Mouse (Mus musculus) cerebral cortex, adult 2 months (tissue): ENCODE data around the gene S100a2.

Source experiments
- WGBS: fragments of 180-500 bp; shearing (Covaris S2); methylation state at CpG from one replicate; pipeline ENCODE4 v1.1.7; 2018; 5-methylcytosine and 5-hydroxymethylcytosine counted together

Gene S100a2

DNA sequence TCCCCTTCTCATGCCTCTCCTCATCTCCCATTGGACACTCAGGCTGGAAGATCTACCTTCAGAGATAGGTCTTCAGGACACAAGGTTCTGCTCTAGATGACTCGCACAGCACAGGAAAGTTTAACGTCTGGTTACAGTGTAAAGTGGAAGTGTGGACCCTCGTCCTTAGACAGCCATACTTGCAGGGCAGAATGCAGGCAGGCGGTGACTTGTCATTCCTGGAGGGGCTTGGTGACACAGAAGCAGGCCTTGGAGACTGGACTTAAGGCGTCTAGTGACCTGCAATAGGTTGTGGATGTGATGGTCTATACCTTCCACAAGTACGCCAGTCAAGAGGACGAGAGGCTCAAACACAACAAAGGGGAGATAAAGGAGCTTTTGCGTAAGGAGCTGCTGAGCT, at the start of gene S100a2:
S100a2 (plus strand) TSS at position 301 of the 400 bp plus-strand sequence.
- WGBS = 94% methylated on average over 8 of the region's 8 CpGs

DNA sequence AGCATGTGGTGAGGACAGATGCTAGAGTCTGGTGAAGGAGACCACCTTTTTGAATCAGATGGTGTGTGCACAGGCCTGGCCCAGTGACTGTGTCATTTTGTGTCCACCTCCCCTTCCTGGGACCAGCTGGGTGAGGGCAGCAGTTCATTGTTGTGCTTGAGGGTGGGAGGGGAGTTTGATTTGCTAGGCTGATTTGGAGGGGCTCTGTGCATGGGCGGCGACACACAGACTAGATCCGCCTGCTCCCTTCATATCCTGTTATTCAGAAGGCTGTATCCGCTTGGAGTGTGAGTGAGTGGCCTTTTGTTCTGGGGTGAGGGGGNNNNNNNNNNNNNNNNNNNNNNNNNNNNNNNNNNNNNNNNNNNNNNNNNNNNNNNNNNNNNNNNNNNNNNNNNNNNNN, 49.1 kb upstream of the S100a2 start:
- 65% methylated on average over 4 of the region's 4 CpGs for WGBS

DNA sequence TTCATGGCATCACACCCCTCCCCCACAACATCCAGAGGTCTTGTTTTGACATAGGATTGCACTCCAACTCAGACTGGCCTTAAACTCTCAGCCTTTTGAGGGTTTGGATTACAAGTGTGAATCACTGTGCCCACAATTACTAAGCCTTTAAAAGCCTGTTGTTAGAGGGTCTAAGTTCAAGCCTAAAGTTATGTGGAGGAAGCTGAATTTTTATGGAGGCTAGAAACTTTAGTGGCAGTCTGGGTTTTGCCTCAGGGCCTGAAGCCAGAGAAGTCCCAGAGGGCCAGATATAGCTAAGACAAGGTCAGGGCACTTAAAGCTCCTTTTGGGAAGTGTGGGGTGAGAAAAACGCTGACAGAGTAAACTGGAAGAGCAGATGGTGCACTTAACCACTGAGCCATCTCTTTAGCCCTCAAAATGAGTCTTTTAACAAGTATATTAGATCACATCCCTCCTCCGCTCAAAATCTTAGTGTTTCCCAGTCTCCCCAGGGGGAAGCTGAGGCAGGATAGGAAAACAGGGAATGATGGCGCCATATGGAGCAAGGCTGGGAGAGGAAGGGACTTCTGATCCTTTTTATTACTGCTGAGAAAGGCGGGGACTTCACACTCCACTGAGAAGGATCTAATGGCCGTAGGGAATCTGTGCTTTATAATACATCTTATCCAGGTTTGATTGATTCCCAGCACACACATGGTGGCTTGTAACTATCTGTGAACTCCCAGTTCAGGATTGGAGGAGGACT, 40.2 kb upstream of the S100a2 start:
- WGBS = 82% methylated on average over 5 of the region's 5 CpGs

DNA sequence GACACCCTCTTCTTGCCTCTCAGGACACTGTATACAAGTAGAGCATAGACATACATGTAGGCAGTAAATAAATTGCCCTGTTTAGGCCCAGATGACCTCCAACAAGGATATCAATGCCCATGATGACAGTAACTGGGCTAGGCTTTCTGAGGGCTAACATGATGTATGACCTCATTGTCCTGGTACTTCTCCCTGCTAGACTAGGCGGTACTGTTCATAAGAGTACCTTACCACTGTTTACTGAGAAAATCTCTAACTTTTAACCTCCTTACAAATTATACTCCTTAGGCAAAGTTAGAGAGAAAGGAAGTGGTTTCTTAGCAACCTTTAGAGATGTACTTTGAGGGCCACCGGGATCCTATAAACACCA, 39.6 kb upstream of the S100a2 start:
- WGBS = 81% methylated on average over 2 of the region's 2 CpGs

DNA sequence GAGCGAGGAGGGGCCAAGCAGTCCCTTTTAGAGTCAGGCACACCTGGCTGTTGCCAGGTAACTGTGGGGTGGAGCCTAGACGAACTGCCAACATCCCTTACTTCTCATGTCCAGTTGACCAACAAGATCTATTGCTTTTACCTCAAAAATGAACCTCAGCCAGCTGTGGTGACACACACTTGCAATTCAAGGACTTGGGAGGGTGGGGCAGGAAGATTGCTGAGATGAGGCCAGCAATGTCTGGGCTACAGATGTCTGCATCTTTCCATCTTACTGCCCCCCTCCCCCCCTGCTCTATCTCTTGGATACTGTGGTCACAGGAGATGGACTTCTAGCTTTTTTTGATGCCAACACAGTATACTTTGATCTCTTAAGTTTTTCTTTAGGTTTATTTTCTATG, 37.8 kb upstream of the S100a2 start:
- WGBS = 88% methylated on average over 2 of the region's 2 CpGs

DNA sequence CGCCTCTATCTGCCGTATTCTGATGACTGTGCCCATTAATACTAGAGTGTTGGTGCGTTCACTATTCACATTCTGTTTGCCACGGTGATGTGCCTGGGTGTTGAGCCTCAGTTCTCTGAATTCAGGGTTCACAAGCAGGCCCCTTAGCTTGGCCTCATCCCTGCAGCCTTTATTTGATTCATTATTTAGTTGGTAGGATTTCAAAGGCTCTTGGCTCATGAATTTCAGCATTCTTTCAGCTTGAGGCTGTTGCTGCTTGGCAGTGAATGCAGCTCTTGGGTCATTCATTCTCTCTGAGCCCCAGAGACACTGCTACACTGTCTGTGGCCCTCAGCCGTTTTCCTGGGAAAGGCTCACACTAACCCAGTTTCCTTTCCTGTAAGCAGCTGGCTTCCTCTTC, 34.1 kb upstream of the S100a2 start:
- WGBS = 56% methylated on average over 5 of the region's 5 CpGs

DNA sequence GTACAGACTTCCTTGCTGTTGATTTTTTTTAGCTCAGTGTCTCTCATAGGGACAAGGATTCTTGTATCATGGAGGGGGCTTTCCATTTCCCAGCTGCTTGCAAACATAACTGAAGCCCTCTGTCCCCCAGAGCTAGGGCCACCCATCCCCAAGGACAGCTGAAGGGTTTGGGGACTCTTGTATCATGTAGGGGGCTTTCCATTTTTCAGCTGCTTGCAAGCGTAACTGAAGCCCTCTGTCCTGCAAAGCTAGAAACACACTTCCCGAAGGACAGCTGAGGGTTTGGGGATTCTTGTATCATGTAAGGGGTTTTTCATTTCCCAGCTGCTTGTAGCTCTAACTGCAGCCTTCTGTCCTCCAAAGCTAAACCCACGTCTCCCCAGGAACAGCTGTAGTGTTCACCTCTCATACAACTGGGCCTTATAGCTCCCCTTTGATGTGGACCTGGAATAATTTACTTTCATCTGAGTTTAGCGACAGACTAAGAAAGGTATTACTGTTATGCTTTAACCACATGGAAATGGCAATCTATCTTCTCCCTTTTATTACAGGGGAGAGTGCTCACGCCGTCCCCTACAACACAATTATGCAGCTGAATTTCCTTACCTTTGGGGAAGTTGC, 29.9 kb upstream of the S100a2 start, which contains the start of gene S100a3:
S100a3 (plus strand) TSS at position 571 of the 621 bp plus-strand sequence.
- WGBS = 88% methylated on average over 6 of the region's 6 CpGs

DNA sequence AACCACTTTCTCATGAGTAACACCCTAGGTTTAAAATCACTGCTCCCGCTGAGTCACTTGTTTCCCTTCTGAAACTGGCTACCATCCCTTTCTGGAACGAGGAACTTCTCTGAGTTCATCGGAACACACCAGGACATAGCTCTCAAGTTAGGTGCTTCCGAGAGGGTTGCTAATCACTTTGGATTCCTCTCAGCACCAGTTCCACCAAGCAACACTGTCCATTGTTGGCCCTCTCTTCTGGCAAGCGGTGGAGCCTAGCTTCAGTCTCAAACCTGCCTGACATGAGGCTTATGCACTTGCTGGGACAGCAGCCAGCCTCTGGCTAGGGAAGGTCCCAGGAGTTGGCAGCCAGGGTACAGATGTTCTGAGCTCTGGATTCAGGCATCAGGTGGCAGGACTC, 15.4 kb upstream of the S100a2 start:
- 59% methylated on average over 5 of the region's 5 CpGs for WGBS

DNA sequence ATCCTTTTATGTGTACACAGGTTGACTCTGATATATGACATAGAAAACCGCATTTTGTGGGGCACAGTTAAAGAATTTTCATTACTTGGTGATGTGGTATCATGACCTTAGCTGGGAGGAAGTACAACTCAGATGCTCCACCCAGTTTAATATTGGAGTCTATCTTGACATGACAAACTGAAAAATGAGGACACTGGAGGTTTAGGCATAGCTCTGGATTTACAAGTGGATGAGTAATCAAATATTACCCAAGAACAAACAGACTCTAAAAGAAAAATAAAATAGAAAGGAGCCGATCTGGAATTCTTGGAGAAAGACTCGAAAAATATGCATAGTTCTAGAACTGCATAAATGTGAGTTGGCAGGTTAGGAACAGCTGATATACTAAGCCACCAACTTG, 14.7 kb upstream of the S100a2 start:
- WGBS = 72% methylated on average over 3 of the region's 3 CpGs

DNA sequence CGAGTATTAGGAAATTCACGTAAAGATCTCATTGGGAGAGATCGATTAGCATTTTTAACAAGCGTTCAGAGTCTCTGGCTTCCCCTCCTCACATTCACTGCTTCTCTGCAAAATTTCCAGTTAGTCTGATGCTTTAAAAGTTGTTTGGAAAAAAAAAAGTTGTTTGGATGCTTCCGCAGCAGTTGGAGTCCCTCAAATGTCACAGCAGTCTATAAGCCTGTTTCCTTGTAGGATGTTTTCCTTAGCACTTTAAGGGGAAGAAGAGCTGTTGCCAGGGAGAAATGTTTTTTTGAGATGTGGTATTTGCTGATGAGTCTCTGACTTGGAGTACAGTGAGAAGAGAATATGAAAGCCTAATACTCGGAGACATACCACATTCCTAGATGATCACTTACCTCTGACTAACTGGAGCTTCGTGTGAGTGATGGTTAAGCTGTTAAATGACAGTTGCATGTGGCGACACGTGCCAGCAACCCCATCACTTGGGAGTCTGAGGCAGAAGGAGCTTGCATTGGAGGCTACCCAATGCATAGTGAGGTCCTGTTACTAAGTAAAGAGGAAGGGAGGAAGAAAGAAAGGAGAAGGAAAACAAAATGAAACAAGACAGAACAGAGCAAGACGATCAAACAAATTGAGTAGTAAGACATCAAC, 13.6 kb upstream of the S100a2 start:
- 48% methylated on average over 10 of the region's 10 CpGs for WGBS

DNA sequence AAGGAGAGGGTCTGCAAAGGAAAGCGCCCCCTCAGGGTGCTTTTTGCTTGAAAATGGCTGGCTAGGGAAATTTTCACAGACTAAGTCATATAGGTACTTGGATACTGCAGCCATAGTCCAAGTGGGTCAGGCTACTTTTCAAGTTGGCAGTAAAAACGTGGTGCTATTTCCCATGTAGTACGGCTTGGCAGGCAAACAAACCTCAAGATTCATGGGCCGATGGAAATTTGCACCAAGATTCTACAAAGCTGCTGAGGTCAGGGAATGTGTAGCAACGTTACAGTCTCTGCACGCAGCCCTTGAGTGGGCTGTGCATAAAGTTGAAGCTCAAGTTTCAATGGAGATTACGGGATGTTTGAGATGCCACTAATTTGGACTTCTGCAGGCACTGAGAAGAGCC, 10.6 kb upstream of the S100a2 start:
- WGBS = 63% methylated on average over 7 of the region's 7 CpGs

DNA sequence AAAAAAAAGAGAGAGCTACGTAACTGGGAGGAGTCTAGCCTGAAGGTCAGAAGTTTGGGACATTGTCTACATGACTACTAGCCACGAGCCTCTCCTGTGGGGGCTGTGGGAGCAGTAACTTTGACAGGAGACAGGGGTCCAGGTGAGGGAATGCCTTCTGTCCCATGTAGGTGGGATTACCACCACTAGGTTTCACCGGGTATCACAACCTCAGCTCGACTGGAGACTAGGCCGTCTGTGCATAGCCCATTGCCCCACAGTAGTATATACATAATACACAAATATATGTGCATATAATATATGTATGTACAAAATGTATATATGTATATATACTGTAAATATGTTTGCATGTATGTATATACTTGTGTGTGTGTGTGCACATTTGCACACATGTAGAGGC, 8.9 kb upstream of the S100a2 start:
- WGBS = 95% methylated on average over 5 of the region's 5 CpGs

DNA sequence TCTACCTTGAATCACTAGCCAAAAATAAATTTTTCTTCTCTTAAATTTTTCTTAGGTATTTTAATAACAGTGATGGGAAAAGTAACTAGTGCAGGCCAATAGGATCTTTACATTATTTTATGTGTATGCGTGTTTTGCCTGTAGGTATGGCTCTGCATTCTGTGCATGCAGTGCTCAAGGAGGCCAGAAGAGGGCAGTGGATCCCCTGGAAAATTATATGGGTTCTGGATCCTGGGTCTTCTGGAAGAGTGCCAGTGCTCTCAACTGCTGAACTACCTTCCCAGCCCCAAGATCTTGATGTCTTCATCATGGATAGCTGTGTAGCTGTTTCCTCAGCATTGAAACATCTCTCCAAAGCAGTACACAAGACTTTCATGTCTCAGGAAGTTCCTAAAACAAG, 7.9 kb upstream of the S100a2 start:
- WGBS = 97% methylated on average over 1 of the region's 1 CpGs

DNA sequence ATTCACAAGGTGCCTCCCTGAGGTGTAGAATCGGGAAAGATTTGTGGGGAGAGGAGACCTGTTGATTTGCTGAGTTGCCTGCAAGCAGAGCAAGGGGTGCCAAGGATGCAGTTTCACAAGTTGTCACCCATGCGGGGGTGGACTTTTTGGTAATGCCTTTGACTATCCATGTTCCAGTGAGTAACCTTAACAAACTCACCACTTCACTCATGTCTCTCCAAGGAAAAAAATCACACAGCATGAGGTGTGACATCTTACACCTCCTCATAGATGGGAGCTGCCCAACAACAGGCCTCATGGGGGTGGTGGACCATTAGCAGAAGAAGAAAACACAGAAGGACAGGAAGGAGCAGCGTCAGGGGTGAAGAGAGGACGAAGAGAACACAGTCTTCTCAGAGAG, 7.5 kb upstream of the S100a2 start:
- WGBS = 80% methylated on average over 4 of the region's 4 CpGs

DNA sequence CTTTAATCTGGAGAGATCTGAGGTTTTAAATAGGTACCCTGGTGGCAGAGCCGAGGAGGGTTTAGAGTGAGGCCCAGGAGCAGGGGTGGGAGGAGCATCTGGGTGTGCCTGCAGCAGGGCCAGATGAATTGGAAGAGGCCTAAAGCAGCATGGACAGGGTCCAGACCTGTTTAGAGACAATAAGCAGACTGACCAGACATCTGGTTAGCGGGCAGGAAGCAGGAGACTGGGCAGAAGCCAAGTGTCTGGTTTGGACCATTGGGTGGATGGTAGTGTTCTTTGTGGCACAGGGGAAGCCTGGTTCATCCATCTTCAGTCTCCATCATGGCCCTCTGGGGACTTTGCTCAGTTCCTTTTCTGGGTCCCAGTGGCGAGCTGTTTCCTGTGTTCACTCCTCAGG, 6.2 kb upstream of the S100a2 start:
- 56% methylated on average over 3 of the region's 3 CpGs for WGBS

DNA sequence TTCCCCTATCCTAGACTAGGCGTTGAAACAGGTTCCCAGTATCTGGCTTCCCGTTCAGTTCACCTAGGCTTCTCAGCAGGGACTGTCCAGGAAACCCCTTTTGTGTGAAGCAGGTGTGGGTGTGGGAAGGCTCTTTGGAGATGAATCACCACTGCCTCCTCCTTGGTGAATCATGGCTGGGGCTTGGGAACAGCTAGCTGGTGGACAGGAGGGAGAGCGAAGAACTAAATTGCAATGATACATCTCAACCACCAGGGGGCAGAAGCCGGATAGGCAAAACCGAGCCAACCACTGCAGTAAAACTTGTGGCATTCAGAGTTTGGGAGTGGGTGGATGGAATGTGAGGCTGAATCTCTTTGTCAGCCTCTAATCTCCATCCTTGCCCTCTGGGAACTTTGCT, 4.5 kb upstream of the S100a2 start:
- WGBS = 19% methylated on average over 5 of the region's 5 CpGs

DNA sequence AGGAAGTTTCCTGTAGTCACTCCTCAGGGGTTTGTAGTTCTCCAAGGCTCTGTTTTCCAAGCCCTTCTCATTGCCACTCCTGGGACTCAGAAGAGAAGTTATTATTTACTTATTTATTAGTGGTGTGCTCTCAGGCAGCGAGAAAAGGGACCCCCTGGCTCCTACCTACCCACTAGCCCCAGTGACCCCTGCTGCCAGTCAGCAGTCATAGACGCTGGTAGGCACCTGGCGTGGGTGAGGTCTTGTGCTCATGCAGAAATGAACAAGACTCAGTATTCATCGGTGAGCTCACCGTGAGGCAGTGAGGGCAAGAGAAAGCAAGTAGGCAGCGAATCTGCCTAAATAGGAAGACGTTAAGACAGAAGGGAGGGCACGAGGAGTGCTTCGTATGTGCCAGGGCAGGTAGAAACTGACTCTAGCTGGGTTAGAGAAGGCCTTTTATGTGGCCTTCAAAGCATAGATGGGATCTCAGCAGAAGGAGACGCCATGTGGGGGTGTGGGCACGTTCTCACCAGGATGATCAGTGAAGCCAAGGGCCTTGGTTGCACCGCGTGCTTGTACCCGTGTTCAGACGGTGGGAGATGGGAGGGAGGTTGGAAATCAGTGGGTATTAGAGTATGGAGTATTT, 3.9 kb upstream of the S100a2 start:
- WGBS = 77% methylated on average over 15 of the region's 15 CpGs

DNA sequence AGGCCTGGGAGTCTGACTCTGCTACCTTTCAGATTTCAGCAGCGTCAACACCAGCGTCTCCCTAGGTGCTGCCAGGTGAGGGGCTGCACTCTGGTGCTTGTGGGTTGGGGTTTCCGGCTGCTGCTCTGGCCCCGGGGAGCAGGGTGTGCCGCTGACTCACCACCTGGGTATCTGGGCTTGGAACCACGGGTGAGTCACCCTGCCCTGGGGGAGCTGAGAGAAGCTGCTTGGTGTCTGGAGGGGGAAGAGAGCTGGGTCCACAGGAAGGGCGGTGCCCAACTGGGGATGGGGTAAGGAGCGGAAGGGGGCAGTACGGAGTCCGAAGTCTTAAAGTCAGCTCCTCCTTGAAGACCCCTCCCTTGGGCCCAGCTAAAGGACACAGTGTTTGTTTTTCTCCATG, 3.1 kb upstream of the S100a2 start:
- 55% methylated on average over 10 of the region's 10 CpGs for WGBS

DNA sequence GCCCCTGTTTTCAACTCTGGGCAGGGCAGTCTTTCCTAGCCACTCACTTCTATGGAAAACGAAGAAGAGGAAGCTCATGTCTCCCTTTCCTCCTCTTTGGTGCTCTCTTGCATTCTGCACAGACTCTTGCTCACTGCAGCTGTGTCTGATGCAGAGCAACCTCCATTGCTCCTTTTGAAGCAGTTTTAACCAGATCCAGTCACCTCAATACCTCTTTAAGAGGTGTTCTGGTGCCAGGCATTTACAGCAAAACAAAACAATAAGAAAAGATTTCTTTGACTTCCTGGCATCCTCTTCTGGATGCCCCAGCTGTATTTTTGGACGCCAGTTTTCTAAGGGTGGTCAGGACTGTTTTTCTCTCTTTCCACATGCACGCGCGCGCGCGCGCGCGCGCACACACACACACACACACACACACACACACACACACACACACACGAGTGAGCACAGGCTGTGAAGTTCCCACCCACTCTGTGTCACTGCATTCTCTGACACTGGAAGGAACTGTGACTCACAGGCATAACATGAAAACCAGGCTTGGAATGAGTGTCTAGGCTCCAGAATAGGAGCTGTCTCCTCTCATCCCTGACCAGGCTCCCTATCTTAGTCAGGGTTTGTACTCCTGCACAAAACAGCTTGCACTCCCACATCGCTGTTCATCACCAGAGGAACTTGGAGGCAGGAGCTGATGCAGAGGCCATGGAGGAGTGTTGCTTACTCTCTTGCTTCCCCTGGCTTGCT, 2.5 kb upstream of the S100a2 start:
- 59% methylated on average over 14 of the region's 14 CpGs for WGBS

DNA sequence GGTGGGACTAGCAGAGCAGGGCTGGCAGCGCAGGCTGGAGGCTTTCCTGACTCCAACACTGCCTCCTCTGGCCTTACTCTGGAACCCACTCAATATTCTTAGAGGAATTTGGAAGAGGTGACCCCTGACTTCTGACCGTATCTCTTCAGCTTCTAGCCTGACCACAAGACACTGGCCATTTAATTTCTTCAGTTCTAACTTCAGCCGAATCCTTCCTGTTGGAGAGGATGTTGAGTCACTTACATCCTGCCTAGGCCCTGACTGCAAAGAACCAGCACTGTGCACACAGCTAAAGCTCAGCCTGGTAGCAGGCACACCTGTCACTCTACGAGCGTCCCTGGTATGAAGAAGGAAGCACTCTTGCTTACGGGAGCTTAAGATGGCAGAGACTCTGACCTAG, 657 bp upstream of the S100a2 start:
- WGBS = 84% methylated on average over 6 of the region's 6 CpGs

DNA sequence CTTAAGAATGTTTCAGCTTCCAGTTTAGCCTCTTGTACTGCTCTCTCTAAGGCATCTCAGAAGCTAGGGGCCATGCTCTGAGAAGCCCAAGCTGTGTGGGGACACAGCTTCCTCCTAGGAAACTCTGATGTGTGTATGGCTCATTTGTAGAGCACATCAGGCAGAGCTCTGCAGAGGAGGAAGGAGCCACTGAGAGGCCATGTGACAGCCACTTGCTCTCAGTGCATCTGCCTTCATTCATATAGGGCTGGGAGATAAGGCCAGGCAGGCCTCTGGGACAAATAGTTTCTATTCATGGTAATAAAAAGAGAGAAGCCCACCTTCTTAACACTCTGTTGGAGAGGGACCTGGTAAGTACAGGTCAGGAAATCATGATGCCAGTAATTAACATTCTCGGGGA, 4.4 kb downstream of the S100a2 start:
- WGBS = 95% methylated on average over 1 of the region's 1 CpGs

DNA sequence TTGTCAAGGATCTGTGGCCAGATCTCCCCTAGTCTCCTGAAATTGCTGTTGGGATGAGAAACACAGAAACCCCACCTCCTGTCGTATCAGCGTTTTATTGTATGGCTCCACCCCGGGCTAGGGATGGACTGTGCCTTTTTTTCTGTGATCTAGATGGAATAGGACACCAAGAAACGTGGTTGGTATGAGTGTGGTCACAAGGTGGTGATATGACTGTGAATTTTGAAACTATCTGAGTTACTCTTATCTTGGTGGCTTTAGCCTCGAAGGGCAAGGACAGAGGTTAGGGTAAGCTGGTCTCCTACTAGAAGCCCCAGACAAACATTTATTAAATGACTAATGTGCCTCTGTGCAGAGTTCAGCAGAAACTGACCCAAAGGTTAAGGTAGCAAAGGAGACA, 5.5 kb downstream of the S100a2 start:
- 86% methylated on average over 5 of the region's 5 CpGs for WGBS
